Comparison of ENCODE assay signal across 8 mouse cellular contexts in genomic region chrX:56609623-56610317, GRCm38 (mm10). TPM values are rescaled to one million over a fixed set of nuclear protein-coding genes. Genes with fewer than 3 reads are reported as not detected.
DNase-seq lines count a peak whose midpoint lies in the region; ATAC-seq and TF ChIP-seq lines count a peak whose summit lies in the region.

Gene Slc9a6, plus strand, starts transcription at chrX:56609757.

- 8% methylated on average over 40 of the region's 50 CpGs for WGBS in cerebellum, adult 2 months
- 27% methylated on average over 50 of the region's 50 CpGs for WGBS in forebrain, postnatal 0 days
- 13% methylated on average over 30 of the region's 50 CpGs for WGBS in lung, postnatal 0 days

- intact Hi-C loops in heart, postnatal 36 days (cut with DNase I) = no loop called here

- H3K4me1 ChIP-seq in cerebellum, adult 2 months (ENCODE audit: control insufficient read depth, insufficient read depth, low read length) = no peaks in the 10 kb centered on the region
- no peaks in the 10 kb centered on the region for H3K4me1 ChIP-seq in forebrain, postnatal 0 days (ENCODE audit: insufficient read depth)
- no peaks in the 10 kb centered on the region for H3K4me1 ChIP-seq in lung, postnatal 0 days (ENCODE audit: insufficient read depth, low read depth, low read length)

- H3K9me3 ChIP-seq in forebrain, postnatal 0 days (ENCODE audit: low read length) = no peaks in the 10 kb centered on the region
- H3K9me3 ChIP-seq in lung, postnatal 0 days (ENCODE audit: low read length) = no peaks in the 10 kb centered on the region

- ATAC-seq in forebrain, postnatal 0 days = peak; percentile 98
- peak; percentile 96 for ATAC-seq in lung, postnatal 0 days

- no peaks in the 10 kb centered on the region for H3K27me3 ChIP-seq in cerebellum, adult 2 months (ENCODE audit: control insufficient read depth, insufficient read depth, low read length)
- H3K27me3 ChIP-seq in forebrain, postnatal 0 days (ENCODE audit: insufficient read depth, low read length) = no peaks in the 10 kb centered on the region
- H3K27me3 ChIP-seq in lung, postnatal 0 days (replicated peaks; ENCODE audit: insufficient read depth, low read length) = no peaks in the 10 kb centered on the region

- peak within 1 kb of the TSS; percentile 63; the same call in 1 of the 2 replicates for H3K27ac ChIP-seq in cerebellum, adult 2 months (ENCODE audit: insufficient read depth, low read length)
- H3K27ac ChIP-seq in forebrain, postnatal 0 days (ENCODE audit: low read depth, low read length) = peak within 1 kb of the TSS; percentile 75
- peak within 1 kb of the TSS; percentile 38; the same call in 1 of the 2 replicates for H3K27ac ChIP-seq in lung, postnatal 0 days (ENCODE audit: low read length)

- DNase-seq in MN1 (ENCODE audit: low spot score) = peak; percentile 82
- DNase-seq in cerebellum, adult 2 months = peak; percentile 75 to 83
- peak; percentile 86 for DNase-seq in forebrain, postnatal 0 days
- peak; percentile 71 to 73 for DNase-seq in heart, postnatal 36 days
- peak; percentile 79 for DNase-seq in layer of hippocampus, adult 9-11 months
- DNase-seq in lung, postnatal 0 days (ENCODE audit: low spot score) = peak; percentile 85
- DNase-seq in ovary, postnatal 14 days (ENCODE audit: low spot score) = peak; percentile 25
- DNase-seq in thymus, postnatal 10 days (ENCODE audit: low spot score in 2 of 2) = peak; percentile 72

- H3K4me3 ChIP-seq in cerebellum, adult 2 months (replicated peaks; ENCODE audit: insufficient read depth, low read depth, low read length) = peak within 1 kb of the TSS; percentile 92
- H3K4me3 ChIP-seq in forebrain, postnatal 0 days (ENCODE audit: low read depth, low read length) = peak within 1 kb of the TSS; percentile 52
- H3K4me3 ChIP-seq in lung, postnatal 0 days (ENCODE audit: low read depth, low read length) = peak within 1 kb of the TSS; percentile 59

- peak within 1 kb of the TSS; percentile 49 for H3K4me2 ChIP-seq in forebrain, postnatal 0 days (ENCODE audit: low read depth)
- H3K4me2 ChIP-seq in lung, postnatal 0 days (replicated peaks; ENCODE audit: low read depth, low read length) = peak within 1 kb of the TSS; percentile 59

- TF ChIP-seq CTCF in cerebellum, adult 2 months (IDR thresholded peaks at IDR 0.05; ENCODE audit: borderline replicate concordance, insufficient read depth, low read depth, low read length) = no peak
- TF ChIP-seq CTCF in forebrain, postnatal 0 days (IDR thresholded peaks at IDR 0.05; ENCODE audit: low read depth) = no peak
- no peak for TF ChIP-seq CTCF in lung, postnatal 0 days (IDR thresholded peaks at IDR 0.05)

- TF ChIP-seq EP300 in lung, postnatal 0 days (IDR thresholded peaks at IDR 0.05) = no peak

- H3K36me3 ChIP-seq in forebrain, postnatal 0 days (ENCODE audit: insufficient read depth) = no peaks in the 10 kb centered on the region
- H3K36me3 ChIP-seq in lung, postnatal 0 days (ENCODE audit: insufficient read depth, low read length) = no peaks in the 10 kb centered on the region

- TF ChIP-seq POLR2A in cerebellum, adult 2 months (IDR thresholded peaks at IDR 0.05; ENCODE audit: borderline replicate concordance, insufficient read depth, low read length) = peak; percentile 32; the same call in 1 of the 2 replicates

- peak within 1 kb of the TSS; percentile 66 for H3K9ac ChIP-seq in forebrain, postnatal 0 days
- peak within 1 kb of the TSS; percentile 46 for H3K9ac ChIP-seq in lung, postnatal 0 days (replicated peaks; ENCODE audit: low read depth)

RNA-seq across cellular contexts. Expression of gene Slc9a6, which starts in this region (rescaled TPM):
- polyA plus RNA-seq in cerebellum, adult 2 months (2012; rRNA removed) = 97.5 and 97.8 TPM in 2 replicates
- total RNA-seq in forebrain, postnatal 0 days (2014; rRNA removed) = 76.4 and 98.7 TPM in 2 replicates
- polyA plus RNA-seq in forebrain, postnatal 0 days (2015; fragmentation: Nextera tagmentation; extraction: Ambion mirVana) = 35.1 and 52.5 TPM in 2 replicates
- total RNA-seq in heart, postnatal 36 days (2021) = 10 to 100 TPM; 19.9 to 23.1 TPM
- 15.1 and 16.1 TPM in 2 replicates for polyA plus RNA-seq in lung, postnatal 0 days (2015; fragmentation: Nextera tagmentation; extraction: Ambion mirVana)

Comparison
In these comparisons a context has a peak if more than half of its experiments do, and no peak if none do; other contexts are left out.
1. Peak in every context shown above with its lines: DNase-seq, ATAC-seq, H3K4me3 ChIP-seq and H3K27ac ChIP-seq.
2. DNase-seq: peak in every context shown above with its lines; median percentile 86 in forebrain, postnatal 0 days; 85 in lung, postnatal 0 days; 82 in MN1; 79 in cerebellum, adult 2 months; 79 in layer of hippocampus, adult 9-11 months; 72 in heart, postnatal 36 days; 72 in thymus, postnatal 10 days; 25 in ovary, postnatal 14 days.